Mouse (Mus musculus) heart, adult 11 months (tissue): ENCODE data around the gene Ddx39.

Experiments
- DNase-seq: peaks from one replicate; pipeline ENCODE4 v3.0.0; 2022

Gene Ddx39

GRCm38 (mm10) chr8:83715031-83715690 lies at the start of gene Ddx39:
Ddx39 (plus strand) TSS chr8:83715177.
- DNase-seq = peak; percentile 100

DNA sequence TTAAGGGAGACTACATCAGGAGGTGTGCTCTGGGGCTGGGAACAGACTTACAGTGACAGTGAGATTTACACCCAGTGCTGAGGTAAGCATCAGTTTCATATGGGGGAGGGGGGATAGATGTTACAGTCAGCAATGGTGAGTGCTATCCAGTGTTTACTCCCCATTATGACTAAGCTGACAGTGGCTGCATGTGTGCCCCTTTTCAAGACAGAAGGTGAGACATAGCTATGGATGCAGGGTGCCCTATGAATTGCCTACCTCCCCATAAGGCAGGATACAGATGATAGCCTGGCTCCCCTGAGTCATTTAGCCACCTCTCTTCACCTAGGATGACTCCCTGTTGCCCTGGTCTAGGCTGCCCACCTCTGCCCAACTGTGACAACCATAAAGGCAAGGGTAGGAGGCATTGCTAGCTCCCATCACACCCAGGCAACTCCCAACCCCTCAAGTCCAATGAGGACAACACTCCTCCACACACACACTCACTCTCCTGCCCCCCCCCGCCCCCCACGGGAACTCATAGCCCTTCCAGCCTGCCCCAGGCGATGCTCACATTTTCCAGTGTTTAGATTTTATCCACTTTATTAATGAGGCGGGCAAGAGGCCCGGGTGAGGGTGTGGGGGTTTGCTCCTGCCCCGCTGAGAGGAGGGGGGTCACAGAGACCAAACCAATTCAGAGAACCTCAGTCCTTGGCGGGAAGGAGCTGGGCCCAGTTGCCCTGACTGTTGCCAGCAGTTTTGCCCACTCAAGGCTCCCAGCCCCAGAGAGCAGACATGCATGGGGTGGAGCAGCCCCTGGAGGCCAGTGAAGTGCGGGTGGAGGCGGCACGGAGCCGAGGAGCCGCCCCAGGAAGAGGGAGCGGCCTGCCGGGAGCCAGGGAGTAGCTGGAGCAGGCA lies 48.8 kb upstream of the Ddx39 start, which contains the start of gene Ptger1:
Gene Ptger1 (plus strand): TSS at position 710 of the 897 bp plus-strand sequence.
- peak; percentile 98 for DNase-seq

- no peak for DNase-seq
These were observed 48.1 kb upstream of the Ddx39 start for GRCm38 (mm10) chr8:83666866-83667234.

GRCm38 (mm10) chr8:83667526-83667925 lies 47.5 kb upstream of the Ddx39 start:
- no peak for DNase-seq

DNA sequence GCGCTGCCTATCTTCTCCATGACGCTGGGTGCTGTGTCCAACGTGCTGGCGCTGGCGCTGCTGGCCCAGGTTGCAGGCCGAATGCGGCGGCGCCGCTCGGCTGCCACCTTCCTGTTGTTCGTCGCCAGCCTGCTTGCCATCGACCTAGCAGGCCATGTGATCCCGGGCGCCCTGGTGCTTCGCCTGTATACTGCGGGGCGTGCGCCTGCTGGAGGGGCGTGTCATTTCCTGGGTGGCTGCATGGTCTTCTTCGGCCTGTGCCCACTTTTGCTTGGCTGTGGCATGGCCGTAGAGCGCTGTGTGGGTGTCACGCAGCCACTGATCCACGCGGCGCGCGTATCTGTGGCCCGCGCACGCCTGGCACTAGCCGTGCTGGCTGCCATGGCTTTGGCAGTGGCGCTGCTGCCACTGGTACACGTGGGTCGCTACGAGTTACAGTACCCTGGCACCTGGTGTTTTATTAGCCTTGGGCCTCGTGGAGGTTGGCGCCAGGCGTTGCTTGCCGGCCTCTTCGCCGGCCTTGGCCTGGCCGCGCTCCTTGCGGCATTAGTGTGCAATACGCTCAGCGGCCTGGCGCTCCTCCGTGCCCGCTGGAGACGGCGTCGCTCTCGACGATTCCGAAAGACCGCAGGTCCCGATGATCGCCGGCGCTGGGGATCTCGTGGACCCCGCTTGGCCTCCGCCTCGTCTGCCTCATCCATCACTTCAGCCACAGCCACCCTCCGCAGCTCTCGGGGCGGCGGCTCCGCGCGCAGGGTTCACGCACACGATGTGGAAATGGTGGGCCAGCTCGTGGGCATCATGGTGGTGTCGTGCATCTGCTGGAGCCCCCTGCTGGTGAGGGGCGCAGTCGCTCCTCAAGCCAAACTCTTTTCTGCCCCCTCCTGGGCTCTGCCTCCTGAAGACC lies 46.7 kb upstream of the Ddx39 start:
- DNase-seq = peak; percentile 95

- peak; percentile 93 for DNase-seq
These were observed 46.0 kb upstream of the Ddx39 start for GRCm38 (mm10) chr8:83669013-83669412.

- DNase-seq = no peak
These were observed 42.0 kb upstream of the Ddx39 start for GRCm38 (mm10) chr8:83672936-83673335.

GRCm38 (mm10) chr8:83674497-83674896 lies 40.5 kb upstream of the Ddx39 start:
- no peak for DNase-seq

DNA sequence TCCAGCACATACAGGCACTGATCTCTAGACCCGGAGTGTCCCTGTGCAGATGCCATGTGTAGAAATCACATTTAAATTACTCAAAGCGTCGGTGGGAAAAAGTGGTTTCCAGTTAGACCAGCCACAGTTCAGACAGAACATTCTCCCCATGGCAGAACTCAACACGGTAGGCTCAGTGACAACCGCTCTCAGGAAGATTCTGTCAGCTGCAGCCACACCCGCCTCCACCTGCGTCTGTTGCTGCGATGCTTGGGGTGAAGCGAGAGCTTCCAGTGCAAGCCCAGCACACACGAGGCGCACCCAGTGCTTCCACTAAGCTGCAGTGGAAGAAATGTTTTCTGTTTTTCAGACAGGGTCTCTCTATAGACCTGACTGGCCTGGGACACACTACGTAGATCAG lies 35.1 kb upstream of the Ddx39 start:
- DNase-seq = peak; percentile 82

DNA sequence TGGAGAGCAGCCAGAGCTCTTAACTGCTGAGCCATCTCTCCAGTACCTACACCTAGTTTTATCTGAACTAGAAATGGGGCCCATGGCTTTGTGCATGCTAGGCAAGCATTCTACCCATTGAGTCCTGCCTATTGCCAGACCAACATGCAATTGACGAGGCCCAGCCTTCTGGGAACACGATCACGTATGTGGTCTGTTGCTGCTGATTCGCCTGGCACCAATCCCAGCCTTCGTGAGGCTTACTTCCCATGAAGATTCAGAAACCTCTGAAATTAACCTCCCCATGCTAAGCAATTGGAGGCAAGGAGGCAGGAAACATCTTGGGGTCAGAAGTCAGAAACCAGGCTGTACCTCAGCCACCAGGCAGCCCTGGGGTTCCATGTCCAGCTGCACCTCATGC lies 34.4 kb upstream of the Ddx39 start:
- DNase-seq = peak; percentile 82

- peak; percentile 91 for DNase-seq
These were observed 33.9 kb upstream of the Ddx39 start for GRCm38 (mm10) chr8:83681099-83681498.

GRCm38 (mm10) chr8:83684517-83684916 lies 30.5 kb upstream of the Ddx39 start:
- DNase-seq = peak; percentile 84

DNA sequence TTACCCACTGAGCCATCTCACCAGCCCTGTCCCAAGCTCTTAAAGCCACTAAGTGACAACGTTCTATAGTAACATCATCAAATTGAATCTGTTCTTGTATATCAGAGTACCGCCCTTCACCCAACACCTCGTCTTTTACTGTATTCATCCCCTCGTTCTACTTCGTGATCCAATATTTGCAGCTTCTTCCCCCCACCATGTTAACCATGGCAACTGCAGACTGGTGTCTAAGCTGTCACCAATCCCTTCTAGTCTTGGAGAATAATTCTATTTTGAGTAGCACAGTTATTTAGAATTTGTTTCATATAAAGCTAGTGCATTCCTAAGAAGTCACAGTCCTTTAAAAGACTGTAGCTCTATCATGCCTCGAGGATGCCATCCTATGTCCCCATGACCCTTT lies 25.7 kb upstream of the Ddx39 start:
- DNase-seq = no peak

- DNase-seq = peak; percentile 96
These were observed 21.3 kb upstream of the Ddx39 start for GRCm38 (mm10) chr8:83693609-83694236.

DNA sequence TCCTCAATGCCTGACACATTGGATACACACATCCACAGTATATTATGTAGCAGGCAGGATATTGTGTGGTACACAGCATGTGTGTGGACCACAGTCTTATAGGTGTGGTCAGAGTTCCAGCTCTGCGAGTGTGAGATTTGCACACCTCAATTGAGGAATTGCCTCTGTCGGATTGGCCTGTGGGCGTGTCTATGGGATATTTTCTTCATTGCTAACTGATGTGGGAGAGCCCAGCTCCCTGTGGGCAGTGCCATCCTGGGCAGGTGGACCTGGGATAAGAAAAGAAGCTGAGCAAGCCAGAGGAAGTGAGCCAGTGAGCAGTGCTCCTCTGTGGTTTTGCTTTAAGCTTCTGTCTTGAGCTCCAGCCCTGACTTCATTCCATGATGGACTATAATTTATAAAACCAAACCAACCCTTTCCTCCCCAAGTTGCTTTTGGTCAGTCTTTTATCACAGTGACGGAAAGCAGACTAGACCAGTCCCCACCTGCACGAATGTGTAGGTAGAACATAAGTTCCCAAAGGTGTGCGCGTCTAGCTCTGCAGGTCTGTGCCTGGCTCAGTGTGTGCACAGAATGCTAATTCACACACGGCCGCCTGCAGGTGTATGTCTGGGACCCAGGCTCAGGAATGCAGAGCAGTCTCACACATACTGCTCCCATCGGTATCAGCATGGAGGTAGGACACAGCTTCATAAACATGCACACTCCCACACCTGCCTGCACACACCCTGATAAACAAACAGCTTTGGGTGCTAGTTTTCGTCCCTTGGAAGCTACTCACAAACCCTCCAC lies 20.4 kb upstream of the Ddx39 start:
- DNase-seq = peak; percentile 87

DNA sequence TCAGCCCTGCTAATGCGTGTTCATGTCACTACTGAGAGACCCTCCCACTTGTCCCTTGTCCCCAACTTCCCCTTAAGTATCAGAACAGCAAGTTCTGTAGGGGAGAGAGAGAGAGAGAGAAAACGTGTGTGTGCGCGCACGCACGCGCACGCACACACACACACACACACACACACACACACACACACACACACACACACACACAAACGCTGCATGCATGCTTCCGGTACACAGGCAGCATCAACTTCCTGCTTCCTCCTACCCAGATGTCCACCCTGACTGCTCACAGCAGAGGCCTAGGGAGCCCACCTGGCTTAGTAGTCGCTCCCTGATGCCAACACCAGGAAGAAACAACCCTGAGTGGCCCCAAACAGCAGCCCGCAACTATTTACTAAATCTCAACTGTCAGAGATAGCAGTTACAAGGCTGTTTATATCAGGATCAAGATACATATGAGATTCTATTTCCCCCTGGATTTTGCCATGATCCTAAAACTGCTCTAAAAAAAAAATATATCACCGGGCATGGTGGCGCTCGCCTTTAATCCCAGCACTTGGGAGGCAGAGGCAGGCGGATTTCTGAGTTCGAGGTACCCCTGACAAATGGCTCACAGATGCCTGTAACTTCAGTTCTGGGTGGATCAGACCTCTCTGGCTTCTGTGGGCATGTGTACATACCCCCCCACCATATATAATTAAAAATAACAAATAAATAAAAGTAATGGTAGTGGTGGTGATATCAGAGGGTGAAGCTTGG lies 19.4 kb upstream of the Ddx39 start:
- DNase-seq = peak; percentile 94

- peak; percentile 98 for DNase-seq
These were observed 17.4 kb upstream of the Ddx39 start for GRCm38 (mm10) chr8:83697374-83698220.

- DNase-seq = peak; percentile 97
These were observed 16.7 kb upstream of the Ddx39 start for GRCm38 (mm10) chr8:83698291-83698660.

GRCm38 (mm10) chr8:83698661-83699453 lies 16.1 kb upstream of the Ddx39 start, which contains the start of gene Pkn1:
Pkn1 (minus strand) TSS chr8:83699179.
- peak; percentile 99 for DNase-seq
